Mouse (Mus musculus): ENCODE results near the gene Olfr391-ps.

Olfr391-ps gene

DNA sequence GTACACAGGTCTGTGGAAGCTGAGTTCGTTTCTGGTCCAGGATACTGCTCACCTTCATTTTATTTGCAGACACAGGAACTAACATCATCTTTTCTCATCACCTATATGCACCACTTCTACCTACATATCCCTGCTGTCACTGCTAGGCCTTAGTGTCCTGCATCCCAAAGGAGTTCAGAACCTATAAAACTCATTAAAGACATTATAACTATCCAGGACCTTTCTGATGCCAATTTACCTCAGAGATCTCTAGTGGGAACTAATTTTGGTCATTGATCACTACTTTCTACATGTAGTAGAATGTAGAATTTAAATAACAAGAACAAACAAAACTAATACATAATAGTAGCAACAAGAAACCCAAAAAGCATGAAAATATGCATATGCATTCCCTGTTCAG, at the start of gene Olfr391-ps:
Olfr391-ps (minus strand) TSS at position 101 of the 400 bp plus-strand sequence.
- DNase-seq, result no peak

DNA sequence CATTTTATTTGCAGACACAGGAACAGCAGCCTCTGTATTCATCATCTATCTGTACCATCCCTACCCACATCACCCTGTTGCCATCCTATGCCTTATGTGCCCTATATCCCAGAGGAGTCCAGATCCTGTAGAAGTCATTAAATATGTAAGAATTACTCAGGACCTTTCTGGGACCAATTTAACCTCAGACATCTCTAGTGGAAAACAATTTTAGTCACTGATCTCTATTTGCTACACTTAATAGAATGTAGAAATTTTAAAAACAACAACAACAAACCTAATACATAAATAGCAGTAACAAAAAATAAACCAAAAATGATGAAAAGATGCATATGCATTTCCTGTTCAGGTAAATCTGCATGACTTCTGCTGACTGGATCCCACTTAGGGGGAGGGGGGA, 48.5 kb upstream of the Olfr391-ps start, which contains the start of gene Olfr393:
Olfr393 (minus strand) TSS at position 101 of the 400 bp plus-strand sequence.
- no peak for DNase-seq

DNA sequence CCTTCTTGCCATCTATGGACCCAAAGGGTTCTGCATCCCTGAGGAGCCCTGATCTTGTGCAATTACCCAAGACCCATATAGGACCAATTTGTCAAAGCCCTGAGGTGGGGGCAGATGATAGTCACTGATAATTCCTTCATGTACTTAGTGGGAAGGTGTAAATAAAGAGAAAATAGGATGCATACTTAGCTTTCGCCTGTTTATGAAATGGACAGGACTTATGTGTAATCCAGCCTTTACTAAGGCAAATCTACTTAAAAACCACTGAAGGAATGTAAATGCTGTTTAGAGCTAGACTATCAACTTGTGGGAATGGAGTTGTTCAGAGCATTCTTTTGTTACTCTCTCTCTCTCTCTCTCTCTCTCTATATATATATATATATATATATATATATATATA, 14.1 kb upstream of the Olfr391-ps start, which contains the start of gene Olfr392:
Olfr392 (minus strand) TSS at position 101 of the 400 bp plus-strand sequence.
- DNase-seq, result no peak

DNA sequence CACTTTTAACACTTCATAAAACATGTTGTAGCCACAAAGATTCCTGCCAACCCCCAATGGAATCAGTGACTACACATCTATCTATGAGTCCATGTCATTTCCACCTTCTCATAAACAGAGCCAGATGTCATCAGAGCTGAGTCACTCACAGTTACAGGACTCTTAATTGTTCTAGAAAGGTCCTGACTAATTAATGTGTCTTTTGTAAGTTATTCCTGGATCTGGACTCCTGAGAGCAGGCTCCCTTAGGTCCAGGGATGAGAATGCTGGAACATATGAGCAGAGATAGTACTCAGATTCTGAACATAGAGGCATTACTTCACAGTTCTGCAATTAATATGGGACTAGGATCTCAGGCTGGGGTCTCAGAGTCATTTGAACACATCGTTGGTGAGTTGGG, 20.2 kb downstream of the Olfr391-ps start, which contains the start of gene Olfr390:
Olfr390 (plus strand) TSS at position 301 of the 400 bp plus-strand sequence.
- DNase-seq, result no peak

DNA sequence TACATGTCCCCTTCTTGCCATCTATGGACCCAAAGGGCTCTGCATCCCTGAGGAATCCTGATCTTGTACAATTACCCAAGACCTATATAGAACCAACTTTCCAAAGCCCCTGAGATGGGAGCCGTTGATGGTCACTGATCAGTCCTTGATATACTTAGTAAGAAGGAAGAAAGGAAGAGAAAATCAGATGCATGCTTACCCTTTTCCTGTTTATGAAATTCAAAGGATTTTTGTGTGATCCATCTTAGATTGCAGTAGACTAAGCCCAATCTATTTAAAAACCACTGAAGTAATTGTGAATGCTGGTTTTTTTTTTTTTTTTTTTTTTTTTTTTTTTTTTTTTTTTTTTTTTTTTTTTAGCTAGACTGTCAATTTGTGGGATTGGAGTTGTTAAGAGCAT, 22.2 kb downstream of the Olfr391-ps start, which contains the start of gene Olfr389:
Olfr389 (minus strand) TSS at position 101 of the 400 bp plus-strand sequence.
- no peak for DNase-seq

DNA sequence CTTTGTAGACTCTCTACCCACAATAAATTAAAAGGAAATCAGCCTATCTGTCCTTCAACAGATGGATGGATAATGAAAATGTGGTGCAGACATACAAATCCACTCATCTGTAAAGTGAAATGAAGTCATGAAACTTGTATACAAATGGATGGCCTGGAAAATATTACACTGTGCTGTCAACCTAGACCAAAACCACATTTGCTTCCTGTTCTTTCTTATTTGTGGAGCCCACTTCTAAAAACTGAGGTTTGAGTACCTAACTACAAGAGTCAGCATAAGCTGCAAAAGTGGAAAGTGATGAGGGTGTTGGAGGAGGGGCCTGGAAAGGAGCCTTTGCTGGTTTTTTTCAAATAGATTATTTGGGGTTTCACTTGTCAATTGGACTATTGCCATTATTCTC, 43.7 kb downstream of the Olfr391-ps start:
- DNase-seq, result no peak
